Mouse (Mus musculus) CH12.LX (cell line): ENCODE measurements at regions not wholly inside any gene's neighbourhood (a gene's known extent, or its start where the extent isn't known, plus 50 kb on each side); places are given as distances from the start of the nearest gene placed in this dataset.

Experiments used
- DNase-seq: peaks from one replicate; pipeline ENCODE4 v3.0.0-alpha.2; 2013; ENCODE audit errors: extremely low read depth
- H3K27ac ChIP-seq: 2 replicates; pipeline ENCODE4 v1.5.1; 2012; ENCODE audit warnings: low read depth, mild to moderate bottlenecking, control low read depth, moderate library complexity; ENCODE audit not compliant: insufficient read depth
- H3K27me3 ChIP-seq: replicated peaks from 2 replicates; pipeline ENCODE3; 2012; ENCODE audit warnings: inconsistent platforms
- H3K36me3 ChIP-seq, 2 experiments: replicated peaks in 1 of 2; 2 replicates each; pipeline versions ENCODE3 to v1.6.1; 2012; ENCODE audit warnings: inconsistent platforms in 1 of 2, low read length in 1 of 2, mild to moderate bottlenecking in 1 of 2, mixed read lengths in 1 of 2, moderate library complexity in 1 of 2; ENCODE audit not compliant: control insufficient read depth in 1 of 2, insufficient read depth in 1 of 2
- H3K4me1 ChIP-seq, 2 experiments: 2 replicates each; pipeline ENCODE4 v1.6.1; 2012; ENCODE audit warnings: inconsistent platforms in 1 of 2, moderate library complexity in 1 of 2; ENCODE audit not compliant: insufficient read depth in 2 of 2, control insufficient read depth in 1 of 2
- H3K4me2 ChIP-seq: 2 replicates; pipeline ENCODE4 v1.6.1; 2012; ENCODE audit warnings: low read depth, mild to moderate bottlenecking, control low read depth; ENCODE audit not compliant: poor library complexity, insufficient read depth, severe bottlenecking
- H3K4me3 ChIP-seq, 3 experiments: fragments of 150-350 bp in 1 of 3; sonication (generic) in 1 of 3; replicated peaks in 1 of 3; 2 replicates each; pipeline versions ENCODE3 to v1.5.1; 2011 to 2012; ENCODE audit warnings: low read depth in 2 of 3, low read length in 2 of 3, mild to moderate bottlenecking in 2 of 3, moderate library complexity in 2 of 3, control low read depth in 1 of 3, improper control_type of control experiment in 1 of 3, inconsistent platforms in 1 of 3, mixed read lengths in 1 of 3; ENCODE audit not compliant: poor library complexity in 1 of 3
- H3K79me2 ChIP-seq: replicated peaks from 2 replicates; pipeline ENCODE4 v1.6.1; 2012; ENCODE audit warnings: mild to moderate bottlenecking, moderate library complexity; ENCODE audit not compliant: control insufficient read depth, poor library complexity, insufficient read depth, severe bottlenecking; ENCODE audit errors: extremely low read depth
- H3K9ac ChIP-seq: 2 replicates; pipeline ENCODE4 v1.6.1; 2012; ENCODE audit warnings: low read depth, mild to moderate bottlenecking, control low read depth, moderate library complexity; ENCODE audit not compliant: insufficient read depth
- H3K9me3 ChIP-seq: replicated peaks from 2 replicates; pipeline ENCODE3; 2012; ENCODE audit warnings: low read length, inconsistent platforms, mixed read lengths
- BHLHE40 ChIP-seq: IDR thresholded peaks from 2 replicates; pipeline ENCODE4 v1.6.1; 2011; ENCODE audit warnings: mild to moderate bottlenecking, low read depth, low read length, improper control_type of control experiment
- CHD1 ChIP-seq: IDR thresholded peaks from 2 replicates; pipeline ENCODE4 v1.6.1; 2012; ENCODE audit warnings: low read depth, low read length, improper control_type of control experiment, inconsistent platforms
- CTCF ChIP-seq, 2 experiments: IDR thresholded peaks in 1 of 2; conservative IDR thresholded peaks in 1 of 2; 2 replicates each; pipeline ENCODE4 v1.5.1; 2011 to 2012; ENCODE audit warnings: low read depth in 2 of 2, low read length in 2 of 2, improper control_type of control experiment in 1 of 2, inconsistent platforms in 1 of 2, mild to moderate bottlenecking in 1 of 2, moderate library complexity in 1 of 2
- E2F4 ChIP-seq: IDR thresholded peaks from 2 replicates; pipeline ENCODE4 v1.6.1; 2011; ENCODE audit warnings: low read depth, low read length, improper control_type of control experiment; ENCODE audit not compliant: insufficient replicate concordance
- EP300 ChIP-seq: IDR thresholded peaks from 2 replicates; pipeline ENCODE4 v1.6.1; 2011; ENCODE audit warnings: low read length, improper control_type of control experiment
- HCFC1 ChIP-seq: IDR thresholded peaks from 2 replicates; pipeline ENCODE4 v1.6.1; 2012; ENCODE audit warnings: low read depth, mild to moderate bottlenecking, inconsistent platforms, low read length, improper control_type of control experiment
- JUN ChIP-seq: IDR thresholded peaks from 2 replicates; pipeline ENCODE4 v1.6.1; 2011; ENCODE audit warnings: low read depth, mild to moderate bottlenecking, low read length, improper control_type of control experiment, moderate library complexity; ENCODE audit not compliant: insufficient read depth
- JUND ChIP-seq: conservative IDR thresholded peaks from 2 replicates; pipeline ENCODE4 v1.6.1; 2011; ENCODE audit warnings: low read depth, low read length, improper control_type of control experiment
- KAT2A ChIP-seq: IDR thresholded peaks from 2 replicates; pipeline ENCODE4 v1.6.1; 2012; ENCODE audit warnings: low read length, improper control_type of control experiment, inconsistent platforms; ENCODE audit not compliant: insufficient replicate concordance
- MAFK ChIP-seq: IDR thresholded peaks from 2 replicates; pipeline ENCODE4 v1.6.1; 2011; ENCODE audit warnings: low read length, improper control_type of control experiment; ENCODE audit not compliant: insufficient replicate concordance
- MAZ ChIP-seq: IDR thresholded peaks from 2 replicates; pipeline ENCODE4 v1.6.1; 2012; ENCODE audit warnings: low read depth, mild to moderate bottlenecking, inconsistent platforms, low read length, improper control_type of control experiment, moderate library complexity
- MEF2A ChIP-seq: IDR thresholded peaks from 2 replicates; pipeline ENCODE4 v1.6.1; 2014; ENCODE audit warnings: low read depth, mild to moderate bottlenecking, inconsistent platforms, low read length, improper control_type of control experiment, borderline replicate concordance
- PAX5 ChIP-seq: IDR thresholded peaks from 2 replicates; pipeline ENCODE4 v1.6.1; 2012; ENCODE audit warnings: low read length, inconsistent platforms, mixed read lengths
- RAD21 ChIP-seq: IDR thresholded peaks from 2 replicates; pipeline ENCODE4 v1.6.1; 2011; ENCODE audit warnings: low read depth, mild to moderate bottlenecking, low read length, improper control_type of control experiment, moderate library complexity
- RCOR1 ChIP-seq: conservative IDR thresholded peaks from 2 replicates; pipeline ENCODE4 v1.6.1; 2012; ENCODE audit warnings: low read depth, mild to moderate bottlenecking, inconsistent platforms, low read length, improper control_type of control experiment
- SIN3A ChIP-seq: IDR thresholded peaks from 2 replicates; pipeline ENCODE4 v1.6.1; 2012; ENCODE audit warnings: low read length, improper control_type of control experiment, inconsistent platforms
- SMC3 ChIP-seq: IDR thresholded peaks from 2 replicates; pipeline ENCODE4 v1.6.1; 2011; ENCODE audit warnings: low read depth, low read length, improper control_type of control experiment
- USF1 ChIP-seq: IDR thresholded peaks from 2 replicates; pipeline ENCODE4 v1.6.1; 2014; ENCODE audit warnings: low read depth, mild to moderate bottlenecking, inconsistent platforms, low read length, improper control_type of control experiment
- ZMIZ1 ChIP-seq: IDR thresholded peaks from 2 replicates; pipeline ENCODE4 v1.6.1; 2012; ENCODE audit warnings: low read depth, mild to moderate bottlenecking, inconsistent platforms, low read length, improper control_type of control experiment
- dilution Hi-C: fragments of 300-500 bp; cut with MboI; formaldehyde crosslinking; loops from 2 replicates; pipeline ENCODE4 v1.14.3; 2020; ENCODE audit warnings: low sequenced_read_pairs; ENCODE audit not compliant: extremely low pct_unique_long_range_greater_than_20kb, extremely low pct_ligation_motif_present
- in situ Hi-C: fragments of 300-500 bp; cut with MboI; formaldehyde crosslinking; loops from 3 replicates; pipeline ENCODE4 v1.14.3; 2019; ENCODE audit warnings: low sequenced_read_pairs, low pct_ligation_motif_present, low pct_unique_long_range_greater_than_20kb, mixed read lengths

DNA sequence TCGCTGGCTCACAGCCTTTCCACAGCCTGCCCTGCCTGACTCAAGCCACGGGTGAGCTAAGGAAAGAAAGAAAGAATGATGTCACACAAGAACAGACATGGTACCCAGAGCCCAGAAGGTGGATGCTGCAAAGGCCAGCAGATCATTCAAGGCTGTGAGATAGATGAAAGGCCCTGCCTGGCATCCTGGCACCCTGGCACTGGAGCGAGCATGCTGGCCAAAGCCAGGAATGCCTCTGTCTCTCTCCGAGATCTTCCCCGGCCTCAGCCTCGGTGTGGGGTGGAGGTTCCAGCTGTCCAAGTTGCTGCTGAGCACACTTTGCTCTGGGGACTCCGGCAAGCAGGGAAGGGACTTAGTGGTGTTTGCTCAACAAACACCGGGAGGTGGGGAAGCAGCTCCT, 116.4 kb upstream of the Lhx5 start:
- H3K27ac ChIP-seq: no peak overlapping the region
- dilution Hi-C loops: no loop called here
- TF ChIP-seq ZMIZ1: no peak
- TF ChIP-seq USF1: no peak
- no peak for TF ChIP-seq CHD1
- no peak for TF ChIP-seq CTCF (conservative IDR thresholded peaks at IDR 0.05 in 1 of 2, IDR thresholded peaks at IDR 0.05 in 1 of 2; ENCODE audit: low read depth in 2 of 2, low read length in 2 of 2)
- in situ Hi-C loops: loop anchor here (25.0 kb wide), 1 partner anchor 97 kb away; no protein-coding TSS in a partner anchor
- H3K4me1 ChIP-seq: peaks cover 0 to 5% of the 10 kb centered on the region in 2 experiments; a peak in 2 of 4 replicates
- no peaks in the 10 kb centered on the region for H3K36me3 ChIP-seq
- no peak overlapping the region for H3K9ac ChIP-seq
- no peak for DNase-seq
- H3K79me2 ChIP-seq: no peaks in the 10 kb centered on the region
- peaks cover 70% of the 10 kb centered on the region for H3K27me3 ChIP-seq
- H3K9me3 ChIP-seq: peaks cover 15% of the 10 kb centered on the region
- H3K4me3 ChIP-seq: no peak overlapping the region
- H3K4me2 ChIP-seq: no peak overlapping the region

DNA sequence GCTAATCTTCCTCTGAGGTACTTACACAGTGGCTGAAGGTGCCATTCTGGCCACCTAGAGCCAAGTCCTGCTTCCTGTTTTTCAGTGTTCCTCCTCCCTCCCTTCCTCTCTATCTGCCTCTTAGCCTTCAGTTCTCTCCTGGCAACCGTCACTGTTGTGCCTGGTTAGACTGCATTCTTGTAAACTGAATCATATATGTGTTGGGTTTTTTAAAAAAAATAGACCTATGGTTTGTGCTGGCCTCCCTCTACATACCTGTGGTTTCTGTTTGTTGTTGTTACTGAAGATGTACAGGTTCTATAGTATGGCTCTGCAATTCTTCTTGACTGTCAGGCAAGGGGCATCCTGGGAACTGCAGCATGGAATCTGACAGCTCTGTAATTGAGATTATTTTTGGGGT, 112.5 kb upstream of the Lhx5 start:
- peaks cover 90% of the 10 kb centered on the region for H3K27me3 ChIP-seq
- dilution Hi-C loops: no loop called here

DNA sequence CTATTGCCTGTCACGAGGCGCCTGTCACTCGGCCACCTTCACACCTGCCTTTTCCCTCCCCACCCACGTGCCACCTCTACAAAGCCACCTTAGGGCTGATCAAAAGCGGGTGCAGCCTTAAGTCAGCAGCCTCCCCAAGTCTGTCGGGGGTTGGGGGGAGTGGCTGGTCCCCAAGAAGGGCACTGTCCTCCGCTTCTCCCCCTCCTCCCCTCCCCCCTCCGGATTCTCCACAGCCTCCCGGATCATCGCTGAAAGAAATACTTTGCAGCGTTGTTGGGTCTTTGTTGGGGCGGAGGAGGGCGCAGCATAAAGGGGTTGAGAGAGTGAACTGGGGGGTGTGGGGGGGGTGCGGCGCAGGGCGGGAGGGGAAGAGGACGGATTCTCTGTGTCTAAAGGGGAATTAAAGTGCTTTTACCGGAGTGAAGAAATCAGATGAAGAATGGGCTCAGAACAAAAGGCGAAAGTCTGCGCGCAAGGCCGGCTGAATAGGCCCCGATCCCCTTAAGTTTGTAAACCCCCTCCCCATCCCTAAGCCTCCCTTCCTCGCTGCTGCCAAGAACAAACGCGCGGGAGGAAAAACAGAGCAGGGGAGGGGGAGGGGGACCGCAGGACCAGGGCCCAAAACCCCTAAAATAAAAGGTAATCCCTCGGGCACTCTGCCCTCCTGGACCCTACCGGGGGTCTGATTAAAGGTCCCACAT, 109.3 kb upstream of the Lhx5 start:
- Histone ChIP-seq H3K27ac (no peak overlapping the region), H3K27me3 (peaks cover 87% of the 10 kb centered on the region), H3K4me1 (peaks cover 0 to 6% of the 10 kb centered on the region in 2 experiments; a peak in 2 of 4 replicates), H3K9ac (no peak overlapping the region), H3K9me3 (no peaks in the 10 kb centered on the region), H3K79me2 (no peaks in the 10 kb centered on the region), H3K36me3 (no peaks in the 10 kb centered on the region), H3K4me3 (no peak overlapping the region), H3K4me2 (no peak overlapping the region)
- in situ Hi-C loops: loop anchor here (25.0 kb wide), 1 partner anchor 90 kb away; no protein-coding TSS in a partner anchor
- dilution Hi-C loops: no loop called here
- DNase-seq: no peak
- TF ChIP-seq MAZ (no peak), JUND (no peak), E2F4 (no peak), KAT2A (no peak), MAFK (no peak), EP300 (no peak), MEF2A (no peak), JUN (no peak), RCOR1 (no peak)

More for the DNA sequence above, 112.5 kb upstream of the Lhx5 start:
- no peak overlapping the region for H3K4me2 ChIP-seq
- no peak for TF ChIP-seq JUN
- no peak for TF ChIP-seq SMC3
- no peak for TF ChIP-seq RAD21
- no peak for TF ChIP-seq E2F4
- no peak for TF ChIP-seq CHD1
- no peak for TF ChIP-seq HCFC1
- TF ChIP-seq BHLHE40: no peak
- no peak for TF ChIP-seq CTCF (conservative IDR thresholded peaks at IDR 0.05 in 1 of 2, IDR thresholded peaks at IDR 0.05 in 1 of 2; ENCODE audit: low read depth in 2 of 2, low read length in 2 of 2)
- no peak for TF ChIP-seq KAT2A
- TF ChIP-seq USF1: no peak
- TF ChIP-seq PAX5: no peak
- TF ChIP-seq SIN3A: no peak
- no peak for TF ChIP-seq MAZ
- H3K79me2 ChIP-seq: no peaks in the 10 kb centered on the region
- DNase-seq: no peak
- in situ Hi-C loops: loop anchor here (25.0 kb wide), 1 partner anchor 93 kb away; no protein-coding TSS in a partner anchor
- peaks cover 0 to 6% of the 10 kb centered on the region in 2 experiments; a peak in 2 of 4 replicates for H3K4me1 ChIP-seq
- H3K9ac ChIP-seq: no peak overlapping the region
- no peaks in the 10 kb centered on the region for H3K36me3 ChIP-seq
- no peak overlapping the region for H3K4me3 ChIP-seq
- peaks cover 5% of the 10 kb centered on the region for H3K9me3 ChIP-seq
- no peak overlapping the region for H3K27ac ChIP-seq
